Mouse (Mus musculus): ENCODE measurements around the gene Mast4. TPM values are rescaled to one million over a fixed set of nuclear protein-coding genes. Genes with fewer than 3 reads are reported as not detected.

Mast4 gene
- polyA plus RNA-seq, 1 experiment from 2014 or later: 0.36 TPM

- Histone ChIP-seq H3K79me2 (ENCODE audit: inconsistent target) (no peaks in the 10 kb centered on the region), H3K36me3 (ENCODE audit: inconsistent target) (no peaks in the 10 kb centered on the region)
- 67% methylated on average over 3 of the region's 3 CpGs for WGBS (ENCODE audit: missing documents)
Measured at GRCm38 (mm10) chr13:103071783-103072182, 262.5 kb downstream of the Mast4 start.

GRCm38 (mm10) chr13:103067581-103068166, 266.6 kb downstream of the Mast4 start:
- H3K27ac ChIP-seq: no peak overlapping the region
- H3K36me3 ChIP-seq (ENCODE audit: inconsistent target): no peaks in the 10 kb centered on the region
- no peak overlapping the region for H3K4me3 ChIP-seq (ENCODE audit: inconsistent target)
- WGBS (ENCODE audit: missing documents): 54% methylated on average over 7 of the region's 7 CpGs
- H3K79me2 ChIP-seq (ENCODE audit: inconsistent target): no peaks in the 10 kb centered on the region

More at GRCm38 (mm10) chr13:103071783-103072182, 262.5 kb downstream of the Mast4 start:
- Histone ChIP-seq H3K4me3 (ENCODE audit: inconsistent target) (no peak overlapping the region), H3K27ac (no peak overlapping the region)

GRCm38 (mm10) chr13:103065437-103065836, 268.9 kb downstream of the Mast4 start:
- no peaks in the 10 kb centered on the region for H3K79me2 ChIP-seq (ENCODE audit: inconsistent target)
- 2% methylated on average over 7 of the region's 7 CpGs for WGBS (ENCODE audit: missing documents)
- no peak overlapping the region for H3K27ac ChIP-seq
- no peaks in the 10 kb centered on the region for H3K36me3 ChIP-seq (ENCODE audit: inconsistent target)
- H3K4me3 ChIP-seq (ENCODE audit: inconsistent target): no peak overlapping the region

GRCm38 (mm10) chr13:103061680-103062079, 272.6 kb downstream of the Mast4 start:
- H3K79me2 ChIP-seq (ENCODE audit: inconsistent target): no peaks in the 10 kb centered on the region
- H3K4me3 ChIP-seq (ENCODE audit: inconsistent target): no peak overlapping the region
- no peak overlapping the region for H3K27ac ChIP-seq
- no peaks in the 10 kb centered on the region for H3K36me3 ChIP-seq (ENCODE audit: inconsistent target)
- 95% methylated on average over 2 of the region's 2 CpGs for WGBS (ENCODE audit: missing documents)

- H3K27ac ChIP-seq: no peak overlapping the region
Measured at GRCm38 (mm10) chr13:103059995-103060652, 274.2 kb downstream of the Mast4 start.

GRCm38 (mm10) chr13:103056451-103056850, 277.8 kb downstream of the Mast4 start:
- WGBS (ENCODE audit: missing documents): 96% methylated on average over 10 of the region's 10 CpGs
- Histone ChIP-seq H3K27ac (no peak overlapping the region), H3K36me3 (ENCODE audit: inconsistent target) (no peaks in the 10 kb centered on the region), H3K79me2 (ENCODE audit: inconsistent target) (no peaks in the 10 kb centered on the region), H3K4me3 (ENCODE audit: inconsistent target) (no peak overlapping the region)

More at GRCm38 (mm10) chr13:103059995-103060652, 274.2 kb downstream of the Mast4 start:
- WGBS (ENCODE audit: missing documents): 92% methylated on average over 11 of the region's 11 CpGs
- Histone ChIP-seq H3K79me2 (ENCODE audit: inconsistent target) (no peaks in the 10 kb centered on the region), H3K4me3 (ENCODE audit: inconsistent target) (no peak overlapping the region), H3K36me3 (ENCODE audit: inconsistent target) (no peaks in the 10 kb centered on the region)

- WGBS (ENCODE audit: missing documents): 88% methylated on average over 7 of the region's 7 CpGs
- Histone ChIP-seq H3K4me3 (ENCODE audit: inconsistent target) (no peak overlapping the region), H3K36me3 (ENCODE audit: inconsistent target) (no peaks in the 10 kb centered on the region), H3K27ac (no peak overlapping the region), H3K79me2 (ENCODE audit: inconsistent target) (no peaks in the 10 kb centered on the region)
Measured at GRCm38 (mm10) chr13:103052661-103053060, 281.6 kb downstream of the Mast4 start.

- Histone ChIP-seq H3K36me3 (ENCODE audit: inconsistent target) (no peaks in the 10 kb centered on the region), H3K79me2 (ENCODE audit: inconsistent target) (no peaks in the 10 kb centered on the region)
- 90% methylated on average over 7 of the region's 7 CpGs for WGBS (ENCODE audit: missing documents)
Measured at GRCm38 (mm10) chr13:103048954-103049353, 285.3 kb downstream of the Mast4 start.

GRCm38 (mm10) chr13:103043692-103044091, 290.6 kb downstream of the Mast4 start:
- Histone ChIP-seq H3K4me3 (ENCODE audit: inconsistent target) (no peak overlapping the region), H3K79me2 (ENCODE audit: inconsistent target) (no peaks in the 10 kb centered on the region), H3K36me3 (ENCODE audit: inconsistent target) (no peaks in the 10 kb centered on the region), H3K27ac (no peak overlapping the region)
- WGBS (ENCODE audit: missing documents): 92% methylated on average over 9 of the region's 9 CpGs

More at GRCm38 (mm10) chr13:103048954-103049353, 285.3 kb downstream of the Mast4 start:
- Histone ChIP-seq H3K27ac (no peak overlapping the region), H3K4me3 (ENCODE audit: inconsistent target) (no peak overlapping the region)

GRCm38 (mm10) chr13:103043011-103043410, 291.3 kb downstream of the Mast4 start:
- Histone ChIP-seq H3K79me2 (ENCODE audit: inconsistent target) (no peaks in the 10 kb centered on the region), H3K36me3 (ENCODE audit: inconsistent target) (no peaks in the 10 kb centered on the region), H3K27ac (no peak overlapping the region), H3K4me3 (ENCODE audit: inconsistent target) (no peak overlapping the region)
- WGBS (ENCODE audit: missing documents): 97% methylated on average over 4 of the region's 4 CpGs

- WGBS (ENCODE audit: missing documents): 85% methylated on average over 5 of the region's 5 CpGs
Measured at GRCm38 (mm10) chr13:103037466-103037865, 296.8 kb downstream of the Mast4 start.

GRCm38 (mm10) chr13:103029377-103029776, 304.9 kb downstream of the Mast4 start:
- H3K27ac ChIP-seq: no peak overlapping the region
- 94% methylated on average over 5 of the region's 5 CpGs for WGBS (ENCODE audit: missing documents)
- no peaks in the 10 kb centered on the region for H3K79me2 ChIP-seq (ENCODE audit: inconsistent target)
- H3K4me3 ChIP-seq (ENCODE audit: inconsistent target): no peak overlapping the region
- no peaks in the 10 kb centered on the region for H3K36me3 ChIP-seq (ENCODE audit: inconsistent target)

More at GRCm38 (mm10) chr13:103037466-103037865, 296.8 kb downstream of the Mast4 start:
- Histone ChIP-seq H3K4me3 (ENCODE audit: inconsistent target) (no peak overlapping the region), H3K27ac (no peak overlapping the region), H3K79me2 (ENCODE audit: inconsistent target) (no peaks in the 10 kb centered on the region), H3K36me3 (ENCODE audit: inconsistent target) (no peaks in the 10 kb centered on the region)

- WGBS (ENCODE audit: missing documents): 90% methylated on average over 17 of the region's 17 CpGs
- Histone ChIP-seq H3K4me3 (ENCODE audit: inconsistent target) (no peak overlapping the region), H3K79me2 (ENCODE audit: inconsistent target) (no peaks in the 10 kb centered on the region), H3K36me3 (ENCODE audit: inconsistent target) (no peaks in the 10 kb centered on the region), H3K27ac (no peak overlapping the region)
Measured at GRCm38 (mm10) chr13:103027456-103028078, 306.7 kb downstream of the Mast4 start.

- 61% methylated on average over 3 of the region's 3 CpGs for WGBS (ENCODE audit: missing documents)
- no peaks in the 10 kb centered on the region for H3K36me3 ChIP-seq (ENCODE audit: inconsistent target)
- no peak overlapping the region for H3K27ac ChIP-seq
- no peaks in the 10 kb centered on the region for H3K79me2 ChIP-seq (ENCODE audit: inconsistent target)
- no peak overlapping the region for H3K4me3 ChIP-seq (ENCODE audit: inconsistent target)
Measured at GRCm38 (mm10) chr13:103025461-103025860, 308.8 kb downstream of the Mast4 start.

- Histone ChIP-seq H3K4me3 (ENCODE audit: inconsistent target) (no peak overlapping the region), H3K79me2 (ENCODE audit: inconsistent target) (no peaks in the 10 kb centered on the region), H3K27ac (no peak overlapping the region), H3K36me3 (ENCODE audit: inconsistent target) (no peaks in the 10 kb centered on the region)
- 83% methylated on average over 5 of the region's 6 CpGs for WGBS (ENCODE audit: missing documents)
Measured at GRCm38 (mm10) chr13:103018481-103018880, 315.8 kb downstream of the Mast4 start.
